Mouse (Mus musculus): ENCODE results near the gene Ndufa4l2.

DNA sequence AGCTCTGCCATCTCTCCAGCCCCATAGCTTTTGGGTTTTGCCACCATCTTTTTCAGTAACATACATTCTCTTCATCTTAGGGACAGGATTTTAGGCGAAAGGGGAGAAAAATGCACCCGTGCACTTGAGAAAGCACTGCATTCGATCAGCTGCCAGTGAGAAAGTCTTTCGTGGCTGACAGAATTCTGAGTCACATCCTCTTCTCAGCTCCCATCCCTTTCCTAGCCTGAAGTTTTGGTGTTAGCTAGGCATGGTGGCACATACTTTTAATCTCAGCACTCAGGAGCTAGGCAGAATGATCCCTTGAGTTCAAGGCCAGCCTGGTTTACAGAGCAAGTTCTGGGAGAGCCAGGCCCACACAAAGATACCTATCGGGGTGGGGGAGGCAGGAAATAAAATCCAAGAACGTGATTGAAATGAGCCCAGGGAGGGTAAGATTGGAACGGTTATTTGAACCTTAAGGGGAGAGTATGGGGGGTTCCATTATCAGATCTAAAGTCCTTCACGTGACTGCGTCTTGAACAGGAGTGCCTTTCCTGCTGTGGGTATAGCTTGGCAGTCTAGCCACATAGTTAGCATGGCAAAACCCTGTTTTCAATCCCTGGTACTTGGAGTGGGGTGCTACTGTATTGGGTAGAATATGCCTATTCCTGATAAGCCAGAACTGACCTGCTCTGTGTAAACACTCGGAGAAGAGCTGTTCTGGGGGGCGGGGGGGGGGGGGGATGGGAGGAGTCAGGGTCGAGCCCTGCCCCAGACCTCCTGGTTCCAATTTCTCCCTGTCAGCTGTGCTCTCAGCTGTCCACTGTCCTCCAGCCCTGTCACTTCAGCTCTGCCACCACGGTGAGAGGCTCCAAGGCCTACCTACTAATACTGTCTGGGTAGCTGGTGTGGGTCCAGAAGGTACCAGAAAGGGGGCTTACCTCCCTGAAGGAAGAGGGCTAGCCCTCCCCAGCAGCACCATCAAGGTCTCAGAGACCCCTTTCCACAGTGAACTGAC is 13.6 kb upstream of the Ndufa4l2 start, which contains the start of gene Stac3:
- TF ChIP-seq CTCF (IDR thresholded peaks at IDR 0.05; ENCODE audit: borderline replicate concordance, insufficient read depth, low read depth, low read length), result no peak
- no peak for TF ChIP-seq POLR2A (IDR thresholded peaks at IDR 0.05; ENCODE audit: borderline replicate concordance, insufficient read depth, low read length)
